Mouse (Mus musculus) forebrain, embryonic 11.5 days (tissue): ENCODE measurements around the gene Mrpl18. TPM values are rescaled to one million over a fixed set of nuclear protein-coding genes. Genes with fewer than 3 reads are reported as not detected.
"Not testable (repeated sequence)": the region's sequence is repeated elsewhere in the genome, so short reads cannot be mapped to it uniquely, and the experiment has no call there.

ENCODE experiments used
- ATAC-seq: fragments of 200-750 bp; cut with Nextera tagmentation; replicated peaks from 2 replicates; pipeline ENCODE4 v1.8.0; 2017; ENCODE audit warnings: moderate TSS enrichment; ENCODE audit not compliant: low FRiP score
- DNase-seq: peaks from one replicate; pipeline ENCODE4 v3.0.0-alpha.2; 2017; ENCODE audit warnings: low spot score
- H3K27ac ChIP-seq: fragments of 300-500 bp; sonication (generic); 2 replicates; pipeline ENCODE4 v1.5.1; 2014; ENCODE audit warnings: low read depth, low read length
- H3K27me3 ChIP-seq: fragments of 300-500 bp; sonication (generic); 2 replicates; pipeline ENCODE4 v1.6.1; 2014; ENCODE audit warnings: mild to moderate bottlenecking, low read length, mixed read lengths; ENCODE audit not compliant: control insufficient read depth, insufficient read depth
- H3K36me3 ChIP-seq: fragments of 300-500 bp; sonication (generic); 2 replicates; pipeline ENCODE4 v1.6.1; 2014; ENCODE audit warnings: mild to moderate bottlenecking, low read length, moderate library complexity, mixed read lengths; ENCODE audit not compliant: control insufficient read depth, insufficient read depth
- H3K4me1 ChIP-seq: fragments of 300-500 bp; sonication (generic); replicated peaks from 2 replicates; pipeline ENCODE4 v1.6.1; 2014; ENCODE audit warnings: low read length, mixed read lengths; ENCODE audit not compliant: control insufficient read depth, insufficient read depth
- H3K4me2 ChIP-seq: fragments of 300-500 bp; sonication (generic); 2 replicates; pipeline ENCODE4 v1.6.1; 2014; ENCODE audit warnings: low read depth, mild to moderate bottlenecking, low read length, moderate library complexity, mixed read lengths; ENCODE audit not compliant: severe bottlenecking
- H3K4me3 ChIP-seq: fragments of 300-500 bp; sonication (generic); 2 replicates; pipeline ENCODE4 v1.5.1; 2014; ENCODE audit warnings: low read depth, low read length
- H3K9ac ChIP-seq: fragments of 300-500 bp; sonication (generic); 2 replicates; pipeline ENCODE4 v1.6.1; 2014; ENCODE audit warnings: low read length
- H3K9me3 ChIP-seq: fragments of 300-500 bp; sonication (generic); 2 replicates; pipeline ENCODE4 v1.6.1; 2016; ENCODE audit warnings: low read length, mixed read lengths; ENCODE audit not compliant: control insufficient read depth
- WGBS: fragments of 180-500 bp; shearing (Covaris S2); extraction: QIAGEN DNeasy Blood & Tissue Kit; methylation state at CpG from one replicate; pipeline ENCODE4 v1.1.7; 2014; 5-methylcytosine and 5-hydroxymethylcytosine counted together
- polyA plus RNA-seq: library from polyadenylated mRNA; unstranded; fragments of >200 nt; fragmentation: Nextera tagmentation; extraction: Ambion mirVana; gene quantifications from 2 replicates; pipeline ENCODE4 v1.2.1, GENCODE M21; 2014

The Mrpl18 gene
- polyA plus RNA-seq, 1 experiment from 2014 or later, result 187 TPM

DNA sequence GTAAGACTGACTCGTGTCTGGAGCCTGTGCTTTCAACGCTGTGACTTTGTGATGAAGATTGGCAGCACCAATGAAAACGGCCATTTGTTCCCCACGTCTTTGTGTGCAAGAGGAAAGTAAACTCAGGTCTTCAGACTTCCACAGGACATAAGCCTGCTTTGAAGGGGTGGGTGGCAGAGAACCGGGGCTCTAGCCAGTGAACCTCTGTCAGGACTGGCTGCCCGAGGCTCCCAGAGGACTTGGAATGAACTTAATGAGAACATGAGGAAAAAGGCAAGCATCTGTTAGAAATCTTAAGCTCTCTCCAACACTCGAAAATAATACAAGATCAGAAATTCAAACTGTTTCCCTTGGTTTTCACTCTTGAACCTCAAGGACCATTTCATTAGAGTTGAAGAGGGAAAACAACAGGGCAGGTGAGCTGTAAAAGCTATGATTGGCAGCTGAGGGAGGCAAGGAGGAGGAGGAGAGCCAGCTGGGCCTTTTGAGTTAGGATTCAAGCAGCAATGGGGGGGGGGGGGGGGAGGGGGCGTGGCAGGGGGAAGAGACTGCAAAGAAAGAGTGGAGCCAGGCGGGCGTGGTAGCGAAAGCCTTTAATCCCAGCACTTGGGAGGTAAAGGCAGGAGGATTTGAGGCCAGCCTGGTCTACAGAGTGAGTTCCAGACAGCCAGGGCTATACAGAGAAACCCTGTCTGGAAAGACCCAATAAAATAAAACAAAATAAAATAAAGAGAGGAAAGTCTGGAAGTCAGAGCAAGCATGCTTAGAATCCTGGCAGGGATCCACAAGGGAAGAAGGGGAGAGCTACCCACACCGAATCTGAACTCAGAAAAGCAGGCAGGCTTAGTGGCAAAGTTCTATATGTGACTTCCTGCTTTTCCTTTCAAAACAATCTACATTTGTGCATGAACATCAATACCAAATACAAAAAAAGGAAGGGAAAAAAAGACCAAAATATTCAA is 12.5 kb downstream of the Mrpl18 start:
- WGBS, result 20% methylated on average over 11 of the region's 12 CpGs
- H3K9ac ChIP-seq, result no peak overlapping the region
- no peak overlapping the region for H3K4me2 ChIP-seq
- no peaks in the 10 kb centered on the region for H3K27me3 ChIP-seq
- no peaks in the 10 kb centered on the region; the same call in 1 of the 2 replicates for H3K36me3 ChIP-seq
- peak overlapping the region; percentile 41; the same call in 1 of the 2 replicates for H3K27ac ChIP-seq
- H3K4me3 ChIP-seq, result no peak overlapping the region
- DNase-seq, result peak; percentile 75
- H3K4me1 ChIP-seq, result peaks cover 3% of the 10 kb centered on the region; the same call in 1 of the 2 replicates
- peak; percentile 81 for ATAC-seq
- no peaks in the 10 kb centered on the region for H3K9me3 ChIP-seq

DNA sequence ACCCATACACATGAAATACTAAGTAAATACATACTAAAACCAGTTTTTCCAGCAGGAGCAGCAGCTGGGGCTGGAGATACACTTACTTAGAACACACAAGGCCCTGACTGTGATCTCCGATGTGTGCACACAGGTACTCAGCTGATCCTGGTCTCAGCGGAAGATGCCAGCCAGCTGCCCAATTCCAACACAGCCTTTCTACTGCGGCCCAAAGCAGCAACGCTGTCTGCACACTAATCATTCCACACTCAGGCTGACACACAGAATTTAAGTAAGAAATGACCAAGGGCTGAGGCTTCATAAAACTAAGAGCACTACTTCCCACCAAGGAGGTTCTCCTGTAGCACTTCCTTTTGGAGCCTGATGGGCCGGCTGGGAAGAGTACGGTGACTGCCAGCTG is 13.9 kb downstream of the Mrpl18 start:
- Histone ChIP-seq H3K9me3 (no peaks in the 10 kb centered on the region), H3K27me3 (no peaks in the 10 kb centered on the region), H3K4me3 (no peak overlapping the region), H3K4me1 (peaks cover 3% of the 10 kb centered on the region; the same call in 1 of the 2 replicates), H3K4me2 (no peak overlapping the region), H3K9ac (no peak overlapping the region), H3K27ac (no peak overlapping the region), H3K36me3 (no peaks in the 10 kb centered on the region; the same call in 1 of the 2 replicates)
- no peak for DNase-seq
- 96% methylated on average over 6 of the region's 6 CpGs for WGBS
- no peak for ATAC-seq

DNA sequence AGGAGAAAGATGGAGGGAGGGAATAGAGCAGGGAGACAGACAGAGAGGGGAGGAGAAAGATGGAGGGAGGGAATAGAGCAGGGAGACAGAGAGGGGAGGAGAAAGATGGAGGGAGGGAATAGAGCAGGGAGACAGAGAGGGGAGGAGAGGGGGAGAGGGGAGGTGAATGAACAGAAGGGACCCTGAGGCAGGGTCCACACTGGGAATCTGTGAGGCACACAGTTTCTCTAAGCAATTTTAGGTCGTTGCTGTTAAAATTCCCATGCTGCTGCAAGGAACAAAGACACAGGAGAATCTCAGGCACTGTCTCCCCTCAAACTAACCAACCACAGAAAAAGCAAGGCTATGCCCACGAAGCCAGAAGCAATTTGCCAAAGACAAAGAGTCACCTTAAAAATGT is 17.5 kb downstream of the Mrpl18 start:
- 46% methylated on average over 2 of the region's 2 CpGs for WGBS
- not testable (repeated sequence) for ATAC-seq, H3K27me3 ChIP-seq, H3K4me2 ChIP-seq, DNase-seq, H3K36me3 ChIP-seq, H3K9ac ChIP-seq, H3K4me3 ChIP-seq, H3K4me1 ChIP-seq, H3K9me3 ChIP-seq, H3K27ac ChIP-seq

GRCm38 (mm10) chr17:12897674-12898073 is 18.5 kb downstream of the Mrpl18 start:
- Histone ChIP-seq H3K9me3 (no peaks in the 10 kb centered on the region), H3K9ac (no peak overlapping the region), H3K4me1 (no peaks in the 10 kb centered on the region), H3K4me2 (no peak overlapping the region), H3K36me3 (no peaks in the 10 kb centered on the region; the same call in 1 of the 2 replicates), H3K27me3 (no peaks in the 10 kb centered on the region), H3K27ac (no peak overlapping the region), H3K4me3 (no peak overlapping the region)
- ATAC-seq, result no peak; the same call in 1 of the 2 replicates
- WGBS, result 84% methylated on average over 5 of the region's 5 CpGs
- DNase-seq, result no peak

- no peak overlapping the region for H3K9ac ChIP-seq
- ATAC-seq (no peak), DNase-seq (no peak)
- no peaks in the 10 kb centered on the region for H3K4me1 ChIP-seq
- H3K27ac ChIP-seq, result no peak overlapping the region
- H3K27me3 ChIP-seq, result no peaks in the 10 kb centered on the region
- no peaks in the 10 kb centered on the region; the same call in 1 of the 2 replicates for H3K36me3 ChIP-seq
- no peak overlapping the region for H3K4me2 ChIP-seq
- H3K9me3 ChIP-seq, result no peaks in the 10 kb centered on the region
- 93% methylated on average over 9 of the region's 9 CpGs for WGBS
- H3K4me3 ChIP-seq, result no peak overlapping the region
These were observed 24.1 kb downstream of the Mrpl18 start for GRCm38 (mm10) chr17:12892033-12892432.

GRCm38 (mm10) chr17:12891054-12891453 is 25.1 kb downstream of the Mrpl18 start:
- DNase-seq, result no peak
- Histone ChIP-seq H3K4me2 (no peak overlapping the region), H3K4me1 (no peaks in the 10 kb centered on the region), H3K27ac (no peak overlapping the region), H3K9me3 (no peaks in the 10 kb centered on the region), H3K27me3 (no peaks in the 10 kb centered on the region), H3K4me3 (no peak overlapping the region), H3K36me3 (no peaks in the 10 kb centered on the region; the same call in 1 of the 2 replicates), H3K9ac (no peak overlapping the region)
- ATAC-seq, result no peak
- WGBS, result 91% methylated on average over 4 of the region's 4 CpGs

DNA sequence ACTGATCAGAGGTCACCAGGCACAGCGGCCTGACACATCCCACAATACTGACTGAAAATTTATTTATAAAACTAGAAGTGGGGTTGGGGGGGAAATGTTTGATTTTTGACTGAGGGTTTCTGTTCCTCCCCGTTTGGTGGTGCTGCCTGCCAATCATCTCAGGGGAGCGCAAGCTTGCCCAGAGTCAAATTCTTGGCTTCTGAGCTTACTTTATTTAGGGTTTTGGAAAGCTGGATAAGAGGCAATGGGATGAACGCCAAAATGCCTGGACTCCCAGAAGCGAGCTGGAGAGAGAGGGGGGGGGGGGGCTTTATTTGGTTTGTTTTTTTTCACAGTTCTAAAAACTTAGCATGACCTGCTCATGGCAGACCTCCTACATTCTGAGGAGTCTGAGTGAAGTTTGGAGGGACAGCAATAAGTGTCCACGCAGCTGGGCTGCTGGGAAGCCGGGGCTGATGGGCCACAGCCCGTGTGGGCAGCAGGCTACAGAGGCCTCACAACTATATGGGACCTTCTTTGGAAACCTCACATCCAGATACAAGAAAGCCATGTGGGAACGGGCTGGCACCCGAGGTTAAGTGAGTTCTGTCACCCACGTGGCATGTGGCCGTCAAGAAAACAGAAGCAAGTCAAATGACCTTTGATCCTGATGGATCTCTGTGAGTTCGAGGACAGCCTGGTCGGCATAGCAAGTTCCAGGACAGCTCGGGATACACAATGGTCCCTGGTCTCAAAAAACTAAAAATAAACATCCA is 28.9 kb downstream of the Mrpl18 start:
- H3K4me3 ChIP-seq, result no peak overlapping the region
- H3K9ac ChIP-seq, result no peak overlapping the region
- no peaks in the 10 kb centered on the region for H3K4me1 ChIP-seq
- ATAC-seq, result no peak
- H3K36me3 ChIP-seq, result no peaks in the 10 kb centered on the region; the same call in 1 of the 2 replicates
- H3K4me2 ChIP-seq, result no peak overlapping the region
- no peak overlapping the region for H3K27ac ChIP-seq
- 88% methylated on average over 15 of the region's 15 CpGs for WGBS
- H3K9me3 ChIP-seq, result no peaks in the 10 kb centered on the region
- DNase-seq, result no peak
- H3K27me3 ChIP-seq, result no peaks in the 10 kb centered on the region

- ATAC-seq, result no peak
- no peak overlapping the region for H3K27ac ChIP-seq
- 38% methylated on average over 6 of the region's 6 CpGs for WGBS
These were observed 29.5 kb downstream of the Mrpl18 start for GRCm38 (mm10) chr17:12886620-12887019.

More at GRCm38 (mm10) chr17:12886620-12887019, 29.5 kb downstream of the Mrpl18 start:
- Histone ChIP-seq H3K4me3 (no peak overlapping the region), H3K9me3 (no peaks in the 10 kb centered on the region), H3K4me2 (no peak overlapping the region), H3K4me1 (no peaks in the 10 kb centered on the region), H3K9ac (no peak overlapping the region), H3K36me3 (no peaks in the 10 kb centered on the region; the same call in 1 of the 2 replicates), H3K27me3 (no peaks in the 10 kb centered on the region)
- no peak for DNase-seq
